Mouse (Mus musculus): ENCODE data around the gene Taar6. TPM values are rescaled to one million over a fixed set of nuclear protein-coding genes. Genes with fewer than 3 reads are reported as not detected.

Gene Taar6
- total RNA-seq, 1 experiment: not detected

- no peak for TF ChIP-seq ZC3H11A (IDR thresholded peaks at IDR 0.05; ENCODE audit: borderline replicate concordance, low read depth, low read length)
- TF ChIP-seq HCFC1 (IDR thresholded peaks at IDR 0.05; ENCODE audit: borderline replicate concordance, insufficient read depth, low read length): no peak
- no peak for TF ChIP-seq MAFK (IDR thresholded peaks at IDR 0.05; ENCODE audit: insufficient read depth, low read depth, low read length)
- TF ChIP-seq ZNF384 (IDR thresholded peaks at IDR 0.05; ENCODE audit: low read depth, low read length): no peak
- no peak for TF ChIP-seq CHD2 (IDR thresholded peaks at IDR 0.05; ENCODE audit: low read depth, low read length)
- H3K36me3 ChIP-seq (ENCODE audit: control insufficient read depth, insufficient read depth, low read length, poor library complexity, severe bottlenecking): no peaks in the 10 kb centered on the region
- no peak overlapping the region for H3K9ac ChIP-seq (ENCODE audit: insufficient read depth, low read depth, low read length, poor library complexity, severe bottlenecking)
- in situ Hi-C loops (cut with MboI; ENCODE audit: low sequenced_read_pairs in 2 of 2, unreplicated experiment in 2 of 2): loop anchor here in 1 of 2 experiments (25.0 kb wide), 1 partner anchor 647 kb away; no protein-coding TSS in a partner anchor
- H3K4me1 ChIP-seq (ENCODE audit: control insufficient read depth in 2 of 2, insufficient read depth in 2 of 2, low read length in 2 of 2, poor library complexity in 1 of 2): no peaks in the 10 kb centered on the region
- DNase-seq (ENCODE audit: low read depth, low spot score): no peak
- no peaks in the 10 kb centered on the region for H3K9me3 ChIP-seq (ENCODE audit: control insufficient read depth, insufficient read depth, low read depth, low read length)
- H3K27ac ChIP-seq (ENCODE audit: insufficient read depth, low read depth, low read length, poor library complexity, severe bottlenecking): no peak overlapping the region
- no peak overlapping the region for H3K4me3 ChIP-seq (ENCODE audit: insufficient read depth in 1 of 2, low read depth in 1 of 2, low read length in 2 of 2, poor library complexity in 1 of 2, severe bottlenecking in 1 of 2)
These were observed 20.4 kb downstream of the Taar6 start for GRCm38 (mm10) chr10:23964921-23965610.

- no peaks in the 10 kb centered on the region for H3K4me1 ChIP-seq (ENCODE audit: control insufficient read depth in 2 of 2, insufficient read depth in 2 of 2, low read length in 2 of 2, poor library complexity in 1 of 2)
- no peaks in the 10 kb centered on the region for H3K9me3 ChIP-seq (ENCODE audit: control insufficient read depth, insufficient read depth, low read depth, low read length)
- no peak overlapping the region for H3K9ac ChIP-seq (ENCODE audit: insufficient read depth, low read depth, low read length, poor library complexity, severe bottlenecking)
- no peak overlapping the region for H3K4me3 ChIP-seq (ENCODE audit: insufficient read depth in 1 of 2, low read depth in 1 of 2, low read length in 2 of 2, poor library complexity in 1 of 2, severe bottlenecking in 1 of 2)
- no peaks in the 10 kb centered on the region for H3K36me3 ChIP-seq (ENCODE audit: control insufficient read depth, insufficient read depth, low read length, poor library complexity, severe bottlenecking)
- TF ChIP-seq HCFC1 (IDR thresholded peaks at IDR 0.05; ENCODE audit: borderline replicate concordance, insufficient read depth, low read length): no peak
- no peak for TF ChIP-seq ZC3H11A (IDR thresholded peaks at IDR 0.05; ENCODE audit: borderline replicate concordance, low read depth, low read length)
- TF ChIP-seq CHD2 (IDR thresholded peaks at IDR 0.05; ENCODE audit: low read depth, low read length): no peak
- TF ChIP-seq MAFK (IDR thresholded peaks at IDR 0.05; ENCODE audit: insufficient read depth, low read depth, low read length): no peak
- no peak for TF ChIP-seq ZNF384 (IDR thresholded peaks at IDR 0.05; ENCODE audit: low read depth, low read length)
- in situ Hi-C loops (cut with MboI; ENCODE audit: low sequenced_read_pairs in 2 of 2, unreplicated experiment in 2 of 2): loop anchor here in 1 of 2 experiments (25.0 kb wide), 1 partner anchor 649 kb away; no protein-coding TSS in a partner anchor
- no peak for DNase-seq (ENCODE audit: low read depth, low spot score)
- H3K27ac ChIP-seq (ENCODE audit: insufficient read depth, low read depth, low read length, poor library complexity, severe bottlenecking): no peak overlapping the region
These were observed 22.0 kb downstream of the Taar6 start for GRCm38 (mm10) chr10:23963444-23963843.

GRCm38 (mm10) chr10:23960444-23960915, 25.0 kb downstream of the Taar6 start, which contains the start of gene Taar4:
Gene Taar4 (plus strand): TSS chr10:23960494.
- DNase-seq (ENCODE audit: low read depth, low spot score): no peak
- Histone ChIP-seq H3K4me1 (ENCODE audit: control insufficient read depth in 2 of 2, insufficient read depth in 2 of 2, low read length in 2 of 2, poor library complexity in 1 of 2) (no peaks in the 10 kb centered on the region), H3K9ac (ENCODE audit: insufficient read depth, low read depth, low read length, poor library complexity, severe bottlenecking) (no peak within 1 kb of the TSS), H3K27ac (ENCODE audit: insufficient read depth, low read depth, low read length, poor library complexity, severe bottlenecking) (no peak within 1 kb of the TSS), H3K36me3 (ENCODE audit: control insufficient read depth, insufficient read depth, low read length, poor library complexity, severe bottlenecking) (no peaks in the 10 kb centered on the region), H3K4me3 (ENCODE audit: insufficient read depth in 1 of 2, low read depth in 1 of 2, low read length in 2 of 2, poor library complexity in 1 of 2, severe bottlenecking in 1 of 2) (no peak within 1 kb of the TSS), H3K9me3 (ENCODE audit: control insufficient read depth, insufficient read depth, low read depth, low read length) (no peaks in the 10 kb centered on the region)
- in situ Hi-C loops (cut with MboI; ENCODE audit: low sequenced_read_pairs in 2 of 2, unreplicated experiment in 2 of 2): loop anchor here in 1 of 2 experiments (25.0 kb wide), 1 partner anchor 652 kb away; no protein-coding TSS in a partner anchor
- TF ChIP-seq MAFK (IDR thresholded peaks at IDR 0.05; ENCODE audit: insufficient read depth, low read depth, low read length) (no peak), CHD2 (IDR thresholded peaks at IDR 0.05; ENCODE audit: low read depth, low read length) (no peak), ZC3H11A (IDR thresholded peaks at IDR 0.05; ENCODE audit: borderline replicate concordance, low read depth, low read length) (no peak), HCFC1 (IDR thresholded peaks at IDR 0.05; ENCODE audit: borderline replicate concordance, insufficient read depth, low read length) (no peak), ZNF384 (IDR thresholded peaks at IDR 0.05; ENCODE audit: low read depth, low read length) (no peak)

GRCm38 (mm10) chr10:23959071-23959470, 26.4 kb downstream of the Taar6 start:
- in situ Hi-C loops (cut with MboI; ENCODE audit: low sequenced_read_pairs in 2 of 2, unreplicated experiment in 2 of 2): loop anchor here in 1 of 2 experiments (25.0 kb wide), 1 partner anchor 653 kb away; no protein-coding TSS in a partner anchor
- no peak overlapping the region for H3K9ac ChIP-seq (ENCODE audit: insufficient read depth, low read depth, low read length, poor library complexity, severe bottlenecking)
- TF ChIP-seq ZC3H11A (IDR thresholded peaks at IDR 0.05; ENCODE audit: borderline replicate concordance, low read depth, low read length): no peak
- TF ChIP-seq ZNF384 (IDR thresholded peaks at IDR 0.05; ENCODE audit: low read depth, low read length): no peak
- no peak for TF ChIP-seq HCFC1 (IDR thresholded peaks at IDR 0.05; ENCODE audit: borderline replicate concordance, insufficient read depth, low read length)
- no peak for TF ChIP-seq CHD2 (IDR thresholded peaks at IDR 0.05; ENCODE audit: low read depth, low read length)
- TF ChIP-seq MAFK (IDR thresholded peaks at IDR 0.05; ENCODE audit: insufficient read depth, low read depth, low read length): no peak
- no peaks in the 10 kb centered on the region for H3K36me3 ChIP-seq (ENCODE audit: control insufficient read depth, insufficient read depth, low read length, poor library complexity, severe bottlenecking)
- no peaks in the 10 kb centered on the region for H3K9me3 ChIP-seq (ENCODE audit: control insufficient read depth, insufficient read depth, low read depth, low read length)
- no peak overlapping the region for H3K27ac ChIP-seq (ENCODE audit: insufficient read depth, low read depth, low read length, poor library complexity, severe bottlenecking)
- H3K4me1 ChIP-seq (ENCODE audit: control insufficient read depth in 2 of 2, insufficient read depth in 2 of 2, low read length in 2 of 2, poor library complexity in 1 of 2): no peaks in the 10 kb centered on the region; a peak in 1 of 4 replicates
- H3K4me3 ChIP-seq (ENCODE audit: insufficient read depth in 1 of 2, low read depth in 1 of 2, low read length in 2 of 2, poor library complexity in 1 of 2, severe bottlenecking in 1 of 2): no peak overlapping the region
- no peak for DNase-seq (ENCODE audit: low read depth, low spot score)
